31 mouse cellular contexts compared by ENCODE assay signal in genomic region chr16:56495266-56495665, GRCm38 (mm10). TPM values are rescaled to one million over a fixed set of nuclear protein-coding genes. Genes with fewer than 3 reads are reported as not detected.
A peak's percentile ranks its signal among the peaks of the same experiment; 100 is the strongest.
DNase-seq lines count a peak whose midpoint lies in the region; ATAC-seq and TF ChIP-seq lines count a peak whose summit lies in the region.
"Had no signal": no experiment of that assay in that cellular context is flagged by ENCODE, and none has a peak within 500 bp of the region (broad histone marks: within the 10 kb centered on the region; RNA-seq: fewer than 3 reads in every experiment).

No protein-coding gene starts in this region.

- no peak for DNase-seq in heart, embryonic 10.5 days (ENCODE audit: low spot score)
- DNase-seq in lung, adult 2 months, result no peak
- peak; percentile 18 for DNase-seq in lung, postnatal 14 days
- DNase-seq in cerebellum, adult 9-11 months, result no peak
- no peak for DNase-seq in adrenal gland, adult (ENCODE audit: inconsistent age in 2 of 2, low spot score in 1 of 2)
- DNase-seq: adrenal gland, postnatal 25 days; B cell, adult 2 months; cerebellum, adult 2 months; cerebellum, postnatal 25 days; forebrain, postnatal 0 days; gastrocnemius, postnatal 10 days; heart, postnatal 4 days; kidney, postnatal 14 days; layer of hippocampus, adult 9-11 months; retina, postnatal 1 day; right cerebral cortex, postnatal 14 days; thymus, postnatal 14 days had no signal

- peak overlapping the region; percentile 41 to 49; a peak in 3 of 4 replicates for H3K27ac ChIP-seq in heart, embryonic 14.5 days (replicated peaks in 1 of 2; ENCODE audit: control insufficient read depth in 1 of 2, insufficient read depth in 1 of 2, low read depth in 2 of 2, low read length in 2 of 2)
- H3K27ac ChIP-seq in heart, embryonic 10.5 days, result no peak overlapping the region
- 0 out of 2 replicates have a peak overlapping the region, but pooled peaks have one; percentile 12 for H3K27ac ChIP-seq in lung, embryonic 16.5 days (ENCODE audit: low read length)
- H3K27ac ChIP-seq: embryonic facial prominence, embryonic 10.5 days; embryonic facial prominence, embryonic 15.5 days; forebrain, embryonic 12.5 days; heart, embryonic 15.5 days; hindbrain, embryonic 13.5 days; limb, embryonic 10.5 days; limb, embryonic 15.5 days; liver, embryonic 15.5 days; midbrain, embryonic 10.5 days; midbrain, embryonic 15.5 days; neural tube, embryonic 15.5 days had no signal

- ATAC-seq in heart, embryonic 14.5 days (ENCODE audit: insufficient number of reproducible peaks, insufficient read depth, low FRiP score, low read depth), result no peak
- peak; percentile 60 for ATAC-seq in lung, embryonic 16.5 days (ENCODE audit: low read depth)
- ATAC-seq: forebrain, postnatal 0 days; intestine, embryonic 16.5 days; midbrain, embryonic 15.5 days had no signal

- no peak overlapping the region for H3K4me2 ChIP-seq in heart, embryonic 14.5 days (ENCODE audit: low read length)
- H3K4me2 ChIP-seq in lung, embryonic 16.5 days (ENCODE audit: low read depth, low read length), result no peak overlapping the region
- H3K4me2 ChIP-seq: embryonic facial prominence, embryonic 15.5 days; forebrain, embryonic 12.5 days; heart, embryonic 15.5 days; hindbrain, embryonic 13.5 days; limb, embryonic 15.5 days; liver, embryonic 15.5 days; midbrain, embryonic 15.5 days; neural tube, embryonic 15.5 days had no signal

- no peaks in the 10 kb centered on the region for H3K27me3 ChIP-seq in heart, embryonic 14.5 days (ENCODE audit: control insufficient read depth, insufficient read depth, low read length)
- H3K27me3 ChIP-seq in heart, embryonic 10.5 days (ENCODE audit: insufficient read depth, poor library complexity, severe bottlenecking), result no peaks in the 10 kb centered on the region
- H3K27me3 ChIP-seq in lung, embryonic 16.5 days (ENCODE audit: control insufficient read depth, insufficient read depth, low read depth, low read length), result no peaks in the 10 kb centered on the region
- H3K27me3 ChIP-seq: embryonic facial prominence, embryonic 15.5 days; forebrain, embryonic 12.5 days; heart, embryonic 15.5 days; hindbrain, embryonic 13.5 days; limb, embryonic 15.5 days; liver, embryonic 15.5 days; midbrain, embryonic 15.5 days; neural tube, embryonic 15.5 days had no signal

- H3K4me3 ChIP-seq in heart, embryonic 14.5 days (ENCODE audit: control insufficient read depth in 1 of 2, insufficient read depth in 1 of 2, low read depth in 1 of 2, low read length in 2 of 2), result no peak overlapping the region
- H3K4me3 ChIP-seq in heart, embryonic 10.5 days, result no peak overlapping the region
- no peak overlapping the region for H3K4me3 ChIP-seq in lung, embryonic 16.5 days (ENCODE audit: low read length)
- H3K4me3 ChIP-seq in lung, adult 2 months (replicated peaks; ENCODE audit: extremely low read depth, low read depth, low read length), result no peak overlapping the region
- H3K4me3 ChIP-seq: embryonic facial prominence, embryonic 10.5 days; embryonic facial prominence, embryonic 15.5 days; forebrain, embryonic 12.5 days; heart, embryonic 15.5 days; hindbrain, embryonic 13.5 days; limb, embryonic 10.5 days; limb, embryonic 15.5 days; liver, embryonic 15.5 days; midbrain, embryonic 10.5 days; midbrain, embryonic 15.5 days; neural tube, embryonic 15.5 days had no signal

- TF ChIP-seq CTCF in lung, adult 2 months (IDR thresholded peaks at IDR 0.05; ENCODE audit: insufficient read depth, low read length), result no peak

- no peaks in the 10 kb centered on the region for H3K36me3 ChIP-seq in heart, embryonic 14.5 days (ENCODE audit: control insufficient read depth, insufficient read depth, low read length)
- no peaks in the 10 kb centered on the region for H3K36me3 ChIP-seq in heart, embryonic 10.5 days
- no peaks in the 10 kb centered on the region for H3K36me3 ChIP-seq in lung, embryonic 16.5 days (ENCODE audit: control insufficient read depth, insufficient read depth, low read length)
- H3K36me3 ChIP-seq: embryonic facial prominence, embryonic 10.5 days; embryonic facial prominence, embryonic 15.5 days; forebrain, embryonic 12.5 days; heart, embryonic 15.5 days; hindbrain, embryonic 13.5 days; limb, embryonic 10.5 days; limb, embryonic 15.5 days; liver, embryonic 15.5 days; midbrain, embryonic 10.5 days; midbrain, embryonic 15.5 days; neural tube, embryonic 15.5 days had no signal

- WGBS in heart, embryonic 14.5 days, result 51% methylated on average over 4 of the region's 4 CpGs
- 59% methylated on average over 4 of the region's 4 CpGs for WGBS in heart, embryonic 10.5 days
- WGBS in lung, embryonic 16.5 days, result 32% methylated on average over 4 of the region's 4 CpGs
- 16% methylated on average over 4 of the region's 4 CpGs for WGBS in lung, adult 2 months

- no peak overlapping the region for H3K9ac ChIP-seq in heart, embryonic 14.5 days (ENCODE audit: low read length)
- no peak overlapping the region for H3K9ac ChIP-seq in lung, embryonic 16.5 days (ENCODE audit: low read length)
- H3K9ac ChIP-seq: embryonic facial prominence, embryonic 15.5 days; forebrain, embryonic 12.5 days; forebrain, postnatal 0 days; heart, embryonic 15.5 days; hindbrain, embryonic 13.5 days; limb, embryonic 15.5 days; liver, embryonic 15.5 days; midbrain, embryonic 15.5 days; neural tube, embryonic 15.5 days had no signal

- H3K9me3 ChIP-seq in heart, embryonic 14.5 days (ENCODE audit: control insufficient read depth, low read length), result no peaks in the 10 kb centered on the region
- no peaks in the 10 kb centered on the region for H3K9me3 ChIP-seq in heart, embryonic 10.5 days
- no peaks in the 10 kb centered on the region for H3K9me3 ChIP-seq in lung, embryonic 16.5 days (ENCODE audit: control insufficient read depth, low read length)
- H3K9me3 ChIP-seq: embryonic facial prominence, embryonic 10.5 days; embryonic facial prominence, embryonic 15.5 days; forebrain, embryonic 12.5 days; heart, embryonic 15.5 days; hindbrain, embryonic 13.5 days; limb, embryonic 10.5 days; limb, embryonic 15.5 days; liver, embryonic 15.5 days; midbrain, embryonic 10.5 days; midbrain, embryonic 15.5 days; neural tube, embryonic 15.5 days had no signal

- no peak for TF ChIP-seq POLR2A in lung, adult 2 months (IDR thresholded peaks at IDR 0.05; ENCODE audit: borderline replicate concordance, extremely low read depth, low read depth, low read length)

- H3K4me1 ChIP-seq in heart, embryonic 14.5 days (ENCODE audit: control insufficient read depth in 2 of 2, insufficient read depth in 2 of 2, low read length in 2 of 2), result no peaks in the 10 kb centered on the region
- no peaks in the 10 kb centered on the region for H3K4me1 ChIP-seq in heart, embryonic 10.5 days
- H3K4me1 ChIP-seq in lung, embryonic 16.5 days (replicated peaks; ENCODE audit: control insufficient read depth, insufficient read depth, low read length), result no peaks in the 10 kb centered on the region
- H3K4me1 ChIP-seq in lung, adult 2 months (ENCODE audit: control insufficient read depth, insufficient read depth, low read length), result peaks cover 5% of the 10 kb centered on the region
- H3K4me1 ChIP-seq: embryonic facial prominence, embryonic 10.5 days; embryonic facial prominence, embryonic 15.5 days; forebrain, embryonic 12.5 days; heart, embryonic 15.5 days; hindbrain, embryonic 13.5 days; limb, embryonic 10.5 days; limb, embryonic 15.5 days; liver, embryonic 15.5 days; midbrain, embryonic 10.5 days; midbrain, embryonic 15.5 days; neural tube, embryonic 15.5 days had no signal

RNA-seq across cellular contexts. Expression of gene Abi3bp, which starts 17.6 kb away (rescaled TPM):
- polyA plus RNA-seq in heart, embryonic 14.5 days (2014; fragmentation: Nextera tagmentation; extraction: Ambion mirVana), result 4.4 and 4.7 TPM in 2 replicates
- polyA plus RNA-seq in heart, embryonic 10.5 days (2016; fragmentation: Nextera tagmentation; extraction: Ambion mirVana), result 0.28 and 0.48 TPM in 2 replicates
- polyA plus RNA-seq in lung, embryonic 16.5 days (2015; fragmentation: Nextera tagmentation; extraction: Ambion mirVana), result 18.9 and 21.3 TPM in 2 replicates
- polyA plus RNA-seq in lung, adult 2 months (2012; rRNA removed), result 13.8 and 22.5 TPM in 2 replicates
